Mouse (Mus musculus): ENCODE data around the gene Rtbdn.

DNA sequence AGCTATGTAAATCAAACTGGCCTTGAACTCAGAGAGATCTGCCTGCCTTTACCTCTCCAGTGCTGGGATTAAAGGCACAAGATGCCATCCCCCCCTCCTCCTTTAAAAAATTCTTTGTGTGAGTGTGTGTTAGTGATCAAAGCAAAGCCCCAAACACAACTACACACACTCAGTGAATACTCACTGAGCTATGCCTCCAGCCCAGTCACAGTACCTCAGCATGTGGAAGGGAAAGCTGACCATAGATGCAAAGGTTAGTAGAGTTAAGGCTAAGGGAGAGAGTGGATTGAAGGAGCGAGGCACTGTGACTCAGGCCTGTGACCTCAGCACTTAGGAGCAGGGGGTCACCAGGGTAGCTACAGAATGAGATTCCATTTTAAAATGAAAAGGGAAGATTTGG, 26.3 kb downstream of the Rtbdn start:
- TF ChIP-seq CTCF (IDR thresholded peaks at IDR 0.05; ENCODE audit: borderline replicate concordance, insufficient read depth, low read depth, low read length) (no peak), POLR2A (IDR thresholded peaks at IDR 0.05; ENCODE audit: borderline replicate concordance, insufficient read depth, low read length) (no peak)
